Mouse (Mus musculus): ENCODE results near the gene Gm10638. TPM values are rescaled to one million over a fixed set of nuclear protein-coding genes. Genes with fewer than 3 reads are reported as not detected.

The Gm10638 gene
- 1 to 10 TPM in 1 of 2 experiments, not detected in 1; 2.3 TPM for total RNA-seq (2023)

GRCm38 (mm10) chr8:86745221-86745934 is at the start of gene Gm10638, which contains the start of gene Siah1a:
Gene Gm10638 (plus strand): TSS chr8:86745699.
Gene Siah1a (minus strand): TSS chr8:86745934.

Other genes starting within 250 kb of the Gm10638 start
- not detected for gene Abcc12, start 165.0 kb upstream of the Gm10638 start, total RNA-seq (2023)
- gene Lonp2, start 121.7 kb upstream of the Gm10638 start, total RNA-seq (2023): 10 to 100 TPM; 84.2 to 88.5 TPM
- gene Siah1a, start 235 bp downstream of the Gm10638 start, total RNA-seq (2023): 10 to 100 TPM; 43.4 to 44.5 TPM
- gene N4bp1, start 139.6 kb downstream of the Gm10638 start, total RNA-seq (2023): 10 to 100 TPM; 23.4 to 25.3 TPM